Mouse (Mus musculus): ENCODE data around the gene Oxct1. TPM values are rescaled to one million over a fixed set of nuclear protein-coding genes. Genes with fewer than 3 reads are reported as not detected.

The Oxct1 gene
- polyA plus RNA-seq (2012; rRNA removed), result 35.5 and 94.9 TPM in 2 replicates

DNA sequence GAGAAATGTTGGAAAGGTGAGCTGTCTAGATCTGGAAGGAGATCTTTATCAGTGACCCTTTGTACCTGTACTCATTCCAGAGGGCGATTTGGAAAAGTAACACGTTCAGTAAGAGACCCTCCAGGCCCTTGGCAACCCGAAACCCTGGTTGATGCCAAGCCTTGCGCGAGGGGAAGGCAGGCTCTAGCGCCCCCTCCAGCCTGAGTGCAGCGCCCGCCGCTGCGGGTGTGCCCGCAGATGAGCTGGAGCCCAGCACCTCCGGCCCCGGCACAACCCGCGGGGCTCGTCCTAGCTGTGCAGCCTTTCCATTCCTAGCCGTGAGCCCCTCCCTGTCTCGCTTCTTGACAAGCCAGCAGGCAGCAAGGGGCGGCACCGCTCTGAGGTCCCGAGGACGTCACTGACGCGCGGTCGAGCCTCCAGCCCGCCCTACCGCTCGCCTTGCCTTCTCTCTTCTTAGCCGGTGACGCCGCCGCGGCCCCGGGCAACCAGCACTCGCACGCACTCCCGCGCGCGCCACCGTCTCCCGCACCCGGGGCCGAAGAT is at the start of gene Oxct1:
TSS of gene Oxct1 (plus strand) at position 153 of the 543 bp plus-strand sequence.

DNA sequence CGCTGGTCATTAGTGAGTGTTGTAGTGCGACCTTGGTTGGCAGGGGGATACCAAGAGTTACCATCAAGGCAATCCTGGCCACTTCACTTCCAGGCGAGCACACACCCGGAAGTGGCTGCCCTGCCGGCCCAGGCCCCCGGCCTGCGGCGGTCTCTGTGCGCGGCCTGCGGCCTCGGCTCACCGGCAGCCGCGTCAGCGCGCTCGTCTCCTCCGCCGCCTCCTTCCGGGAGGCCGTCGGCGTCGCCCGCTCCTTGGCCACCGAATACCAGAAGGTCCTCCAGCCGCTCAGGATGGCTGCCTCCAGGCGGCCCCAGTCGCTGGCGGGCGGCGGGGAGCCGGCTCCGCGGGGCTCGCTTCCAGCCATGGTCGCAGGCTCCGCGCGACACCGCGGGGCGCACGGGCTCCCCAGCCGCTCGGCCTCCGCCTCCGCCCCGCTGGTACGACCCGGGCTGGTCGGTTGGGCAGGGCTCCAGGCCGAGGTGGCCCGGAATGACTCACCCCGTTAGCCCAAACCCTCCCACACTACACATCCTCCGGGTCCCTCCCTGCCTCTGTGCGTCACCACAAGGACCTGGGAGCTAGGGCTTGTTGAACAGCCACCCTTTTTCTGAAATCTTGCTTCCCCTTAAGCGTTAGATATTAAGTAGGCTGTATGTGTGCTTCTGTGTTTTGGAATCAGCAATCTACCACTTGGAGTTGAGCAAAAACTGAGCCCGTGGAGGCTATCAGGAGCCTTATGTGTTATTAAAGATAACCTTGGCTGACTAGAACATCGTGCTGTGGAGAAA is 46.9 kb upstream of the Oxct1 start, which contains the start of gene Fbxo4:
TSS of gene Fbxo4 (minus strand) at position 513 of the 788 bp plus-strand sequence.

DNA sequence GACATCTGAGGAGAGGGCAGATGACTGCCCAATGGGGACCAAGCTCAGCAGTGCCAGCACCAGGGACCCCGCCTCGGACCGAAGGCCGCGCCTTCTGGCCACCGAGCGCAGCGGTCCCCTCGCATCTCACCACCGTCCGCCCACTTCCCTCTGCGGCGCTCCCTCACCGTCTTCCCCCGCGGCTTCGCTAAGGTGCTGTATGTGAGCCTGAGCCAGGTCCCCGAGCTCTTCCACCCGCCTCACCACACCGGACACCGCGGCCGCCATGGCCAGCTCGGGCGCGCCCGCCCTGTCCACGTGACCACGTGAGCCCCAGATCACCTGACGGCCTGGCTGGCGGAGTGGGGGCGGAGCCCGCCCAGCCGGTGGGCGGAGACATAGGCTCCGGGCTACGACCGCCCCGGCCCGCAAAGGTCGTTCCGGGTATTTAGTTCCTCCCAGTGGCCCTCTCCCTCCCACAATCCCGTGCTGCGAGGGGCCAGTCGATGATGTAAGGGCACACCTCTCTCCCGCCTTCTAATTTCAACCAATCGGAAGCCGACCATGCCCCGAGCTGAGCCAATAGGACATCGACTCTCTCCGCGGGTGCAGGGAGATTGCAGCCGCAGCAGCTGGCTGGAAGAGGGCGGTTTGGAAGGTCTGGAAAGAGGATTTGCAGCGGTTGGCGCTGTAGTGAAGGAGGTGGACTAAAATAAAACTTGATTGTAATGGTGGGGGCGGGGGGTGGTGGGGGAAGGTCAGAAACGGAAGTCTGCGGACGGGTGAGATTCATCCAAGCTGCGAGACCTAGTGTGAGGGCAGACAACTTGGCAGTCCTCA is 30.5 kb upstream of the Oxct1 start, which contains the start of gene AW549877:
TSS of gene AW549877 (minus strand) at position 297 of the 819 bp plus-strand sequence.

Other genes with a start within 250 kb of the Oxct1 start
- gene Fbxo4, start 46.8 kb upstream of the Oxct1 start, polyA plus RNA-seq (2012; rRNA removed), result 11.1 and 13.7 TPM in 2 replicates
- 8.1 and 8.9 TPM in 2 replicates for gene AW549877, start 30.6 kb upstream of the Oxct1 start, polyA plus RNA-seq (2012; rRNA removed)

All from ovary, adult 2 months (tissue).